26 mouse cellular contexts compared by ENCODE assay signal in the genomic region with DNA sequence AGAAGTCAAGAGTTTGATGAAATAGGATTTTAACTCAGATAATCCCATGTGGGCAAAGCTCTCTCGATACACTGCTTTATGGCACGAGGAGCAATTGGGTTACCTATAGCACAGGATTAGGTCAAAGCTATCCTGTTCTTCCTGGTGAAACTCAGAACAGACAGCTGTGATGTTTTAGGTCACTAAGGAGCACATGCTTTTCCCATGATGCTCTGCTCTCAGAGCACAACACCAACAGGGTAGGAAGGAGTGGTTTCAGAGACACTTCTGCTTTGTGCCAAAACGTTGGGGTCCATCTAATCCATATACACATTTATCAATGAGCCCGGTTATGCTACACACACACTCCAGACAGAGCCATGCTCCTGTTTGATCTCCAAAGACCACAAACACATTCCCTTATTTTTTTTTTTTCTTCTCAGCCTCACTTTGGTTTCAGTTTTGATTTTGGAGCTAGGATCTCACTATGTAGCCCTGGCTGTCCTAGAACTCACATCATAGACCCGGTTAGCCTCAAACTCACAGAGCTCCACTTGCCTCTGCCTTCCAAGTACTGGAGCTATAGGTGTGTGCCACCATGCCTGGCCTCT.
"Had no signal": no experiment of that assay in that cellular context is flagged by ENCODE, and none has a peak within 500 bp of the region (broad histone marks: within the 10 kb centered on the region; RNA-seq: fewer than 3 reads in every experiment).

No protein-coding gene starts in this region.

- H3K27ac ChIP-seq: gastrocnemius, adult 2 months; heart, embryonic 10.5 days; hindbrain, embryonic 10.5 days; hindbrain, embryonic 12.5 days; hindbrain, embryonic 14.5 days; hindbrain, postnatal 0 days; intestine, embryonic 15.5 days; limb, embryonic 10.5 days; limb, embryonic 12.5 days; liver, embryonic 13.5 days; liver, embryonic 15.5 days had no signal

- H3K4me2 ChIP-seq: heart, embryonic 12.5 days; hindbrain, embryonic 12.5 days; hindbrain, embryonic 14.5 days; intestine, embryonic 15.5 days; limb, embryonic 12.5 days; liver, embryonic 11.5 days; liver, embryonic 13.5 days; liver, embryonic 15.5 days had no signal

- H3K9me3 ChIP-seq: heart, embryonic 10.5 days; heart, embryonic 12.5 days; hindbrain, embryonic 10.5 days; hindbrain, embryonic 12.5 days; intestine, embryonic 15.5 days; limb, embryonic 10.5 days; limb, embryonic 12.5 days; liver, embryonic 13.5 days; liver, embryonic 15.5 days had no signal

- H3K4me3 ChIP-seq: gastrocnemius, adult 2 months; heart, embryonic 10.5 days; heart, embryonic 12.5 days; hindbrain, embryonic 10.5 days; hindbrain, embryonic 12.5 days; intestine, embryonic 15.5 days; limb, embryonic 10.5 days; limb, embryonic 12.5 days; liver, embryonic 13.5 days; liver, embryonic 15.5 days had no signal

- H3K9ac ChIP-seq: heart, embryonic 12.5 days; hindbrain, embryonic 12.5 days; hindbrain, embryonic 14.5 days; intestine, embryonic 15.5 days; limb, embryonic 12.5 days; liver, embryonic 13.5 days; liver, embryonic 15.5 days had no signal

- ATAC-seq: hindbrain, postnatal 0 days; inflammation-experienced regulatory T-cells, adult 6 months; intestine, embryonic 15.5 days; intestine, postnatal 0 days had no signal

- DNase-seq: gastrocnemius, adult 2 months; gastrocnemius, postnatal 10 days; gastrocnemius, postnatal 25 days; heart, adult 18-20 months; heart, postnatal 10 days; heart, postnatal 4 days; kidney, adult 18-20 months; kidney, adult 8-10 months; kidney, postnatal 10 days; kidney, postnatal 36 days; layer of hippocampus, postnatal 36 days; liver; liver, embryonic 13.5 days had no signal

- H3K36me3 ChIP-seq: heart, embryonic 10.5 days; heart, embryonic 12.5 days; hindbrain, embryonic 10.5 days; hindbrain, embryonic 12.5 days; intestine, embryonic 15.5 days; limb, embryonic 10.5 days; limb, embryonic 12.5 days; liver, embryonic 13.5 days; liver, embryonic 15.5 days had no signal

- H3K27me3 ChIP-seq: heart, embryonic 12.5 days; hindbrain, embryonic 12.5 days; intestine, embryonic 15.5 days; limb, embryonic 12.5 days; liver, embryonic 13.5 days had no signal
